ENCODE assay signal across 8 mouse cellular contexts in genomic region chr4:142772751-142773455, GRCm38 (mm10).
A peak's percentile ranks its signal among the peaks of the same experiment; 100 is the strongest.
DNase-seq lines count a peak whose midpoint lies in the region; ATAC-seq and TF ChIP-seq lines count a peak whose summit lies in the region.

No protein-coding gene starts in this region.

- no peak overlapping the region for H3K9ac ChIP-seq in lung, postnatal 0 days (replicated peaks; ENCODE audit: low read depth)
- H3K9ac ChIP-seq in hindbrain, embryonic 16.5 days (ENCODE audit: low read depth, low read length) = peak overlapping the region; percentile 39; the same call in 1 of the 2 replicates
- no peak overlapping the region; the same call in 1 of the 2 replicates for H3K9ac ChIP-seq in midbrain, embryonic 12.5 days (replicated peaks)

- H3K27ac ChIP-seq in lung, postnatal 0 days (ENCODE audit: low read length) = no peak overlapping the region
- peak overlapping the region; percentile 79 for H3K27ac ChIP-seq in hindbrain, embryonic 16.5 days (ENCODE audit: low read depth, low read length)
- H3K27ac ChIP-seq in midbrain, embryonic 12.5 days (replicated peaks) = peak overlapping the region; percentile 69

- H3K9me3 ChIP-seq in lung, postnatal 0 days (ENCODE audit: low read length) = no peaks in the 10 kb centered on the region
- no peaks in the 10 kb centered on the region for H3K9me3 ChIP-seq in hindbrain, embryonic 16.5 days (ENCODE audit: control insufficient read depth, low read length)
- no peaks in the 10 kb centered on the region for H3K9me3 ChIP-seq in midbrain, embryonic 12.5 days

- peak; percentile 19; the same call in 1 of the 2 replicates for ATAC-seq in lung, postnatal 0 days
- ATAC-seq in hindbrain, embryonic 16.5 days = peak; percentile 68
- peak; percentile 51 for ATAC-seq in midbrain, embryonic 12.5 days (ENCODE audit: low FRiP score, low read depth)

- peak; percentile 23 for DNase-seq in lung, postnatal 0 days (ENCODE audit: low spot score)
- DNase-seq in lung, adult 2 months = no peak
- DNase-seq in cerebellum, postnatal 36 days = peak; percentile 57 to 63
- no peak for DNase-seq in T-cell, adult 2 months (ENCODE audit: low spot score)
- no peak for DNase-seq in layer of hippocampus, adult 9-11 months
- DNase-seq in spleen, postnatal 4 days (ENCODE audit: low spot score in 2 of 2) = no peak

- 13% methylated on average over 16 of the region's 16 CpGs for WGBS in lung, postnatal 0 days
- WGBS in lung, adult 2 months = 14% methylated on average over 16 of the region's 16 CpGs
- 4% methylated on average over 16 of the region's 16 CpGs for WGBS in hindbrain, embryonic 16.5 days
- 5% methylated on average over 16 of the region's 16 CpGs for WGBS in midbrain, embryonic 12.5 days

- TF ChIP-seq CTCF in lung, postnatal 0 days (IDR thresholded peaks at IDR 0.05) = no peak
- TF ChIP-seq CTCF in lung, adult 2 months (IDR thresholded peaks at IDR 0.05; ENCODE audit: insufficient read depth, low read length) = no peak

- no peak for TF ChIP-seq EP300 in lung, postnatal 0 days (IDR thresholded peaks at IDR 0.05)

- no peak overlapping the region for H3K4me3 ChIP-seq in lung, postnatal 0 days (ENCODE audit: low read depth, low read length)
- no peak overlapping the region for H3K4me3 ChIP-seq in lung, adult 2 months (replicated peaks; ENCODE audit: extremely low read depth, low read depth, low read length)
- H3K4me3 ChIP-seq in hindbrain, embryonic 16.5 days (ENCODE audit: low read length) = no peak overlapping the region
- H3K4me3 ChIP-seq in midbrain, embryonic 12.5 days = no peak overlapping the region

- no peaks in the 10 kb centered on the region for H3K27me3 ChIP-seq in lung, postnatal 0 days (replicated peaks; ENCODE audit: insufficient read depth, low read length)
- H3K27me3 ChIP-seq in hindbrain, embryonic 16.5 days (replicated peaks; ENCODE audit: control insufficient read depth, insufficient read depth, low read length) = no peaks in the 10 kb centered on the region
- H3K27me3 ChIP-seq in midbrain, embryonic 12.5 days = peaks cover 44% of the 10 kb centered on the region

- H3K4me2 ChIP-seq in lung, postnatal 0 days (replicated peaks; ENCODE audit: low read depth, low read length) = no peak overlapping the region
- peak overlapping the region; percentile 31 for H3K4me2 ChIP-seq in hindbrain, embryonic 16.5 days (ENCODE audit: low read length)
- peak overlapping the region; percentile 39 for H3K4me2 ChIP-seq in midbrain, embryonic 12.5 days (replicated peaks)

- H3K4me1 ChIP-seq in lung, postnatal 0 days (ENCODE audit: insufficient read depth, low read depth, low read length) = peaks cover 3% of the 10 kb centered on the region; the same call in 1 of the 2 replicates
- no peaks in the 10 kb centered on the region for H3K4me1 ChIP-seq in lung, adult 2 months (ENCODE audit: control insufficient read depth, insufficient read depth, low read length)
- H3K4me1 ChIP-seq in hindbrain, embryonic 16.5 days (ENCODE audit: control insufficient read depth, insufficient read depth, low read depth, low read length) = peaks cover 26% of the 10 kb centered on the region
- peaks cover 47% of the 10 kb centered on the region for H3K4me1 ChIP-seq in midbrain, embryonic 12.5 days

- TF ChIP-seq POLR2A in lung, adult 2 months (IDR thresholded peaks at IDR 0.05; ENCODE audit: borderline replicate concordance, extremely low read depth, low read depth, low read length) = no peak

- H3K36me3 ChIP-seq in lung, postnatal 0 days (ENCODE audit: insufficient read depth, low read length) = no peaks in the 10 kb centered on the region
- no peaks in the 10 kb centered on the region for H3K36me3 ChIP-seq in hindbrain, embryonic 16.5 days (ENCODE audit: control insufficient read depth, insufficient read depth, low read length)
- H3K36me3 ChIP-seq in midbrain, embryonic 12.5 days = no peaks in the 10 kb centered on the region

Comparison
In these comparisons a context has a peak if more than half of its experiments do, and no peak if none do; other contexts are left out.
1. DNase-seq: peak in lung, postnatal 0 days (single experiment) and cerebellum, postnatal 36 days (2 of 2); none in lung, adult 2 months (single experiment), T-cell, adult 2 months (single experiment), layer of hippocampus, adult 9-11 months (single experiment) and spleen, postnatal 4 days (0 of 2).
2. Peak in every context shown above with its lines, with median percentiles within 50 percentile points of each other: ATAC-seq.